Mouse (Mus musculus): ENCODE measurements around the gene Arid1b. TPM values are rescaled to one million over a fixed set of nuclear protein-coding genes. Genes with fewer than 3 reads are reported as not detected.

Gene Arid1b
- polyA plus RNA-seq, 1 experiment = 2.6 TPM

DNA sequence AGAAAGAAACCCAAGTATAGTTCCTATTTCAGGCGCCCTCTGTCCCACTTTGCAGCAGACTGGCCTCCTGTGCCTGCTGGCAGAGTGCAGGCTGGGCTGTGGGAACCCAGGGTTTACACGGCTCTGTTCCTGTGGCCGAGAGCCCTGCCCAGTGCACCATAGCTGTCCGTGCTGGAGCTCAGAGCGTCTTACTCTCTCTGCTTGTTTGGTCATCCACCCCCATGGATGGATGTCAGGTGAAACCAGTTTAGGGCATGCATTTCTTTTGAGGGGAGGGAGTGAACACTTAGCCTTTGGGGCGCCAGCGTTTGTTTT is 301.8 kb downstream of the Arid1b start:
- Histone ChIP-seq H3K4me3 (replicated peaks) (no peak overlapping the region), H3K27me3 (ENCODE audit: control insufficient read depth) (no peaks in the 10 kb centered on the region), H3K36me3 (ENCODE audit: control insufficient read depth) (peaks cover 14% of the 10 kb centered on the region), H3K4me1 (ENCODE audit: control insufficient read depth) (no peaks in the 10 kb centered on the region), H3K9me3 (ENCODE audit: control insufficient read depth, low read length) (no peaks in the 10 kb centered on the region)
- TF ChIP-seq GATA1 (IDR thresholded peaks at IDR 0.05; ENCODE audit: low read length) (no peak), TAL1 (IDR thresholded peaks at IDR 0.05; ENCODE audit: low read length) (no peak)

DNA sequence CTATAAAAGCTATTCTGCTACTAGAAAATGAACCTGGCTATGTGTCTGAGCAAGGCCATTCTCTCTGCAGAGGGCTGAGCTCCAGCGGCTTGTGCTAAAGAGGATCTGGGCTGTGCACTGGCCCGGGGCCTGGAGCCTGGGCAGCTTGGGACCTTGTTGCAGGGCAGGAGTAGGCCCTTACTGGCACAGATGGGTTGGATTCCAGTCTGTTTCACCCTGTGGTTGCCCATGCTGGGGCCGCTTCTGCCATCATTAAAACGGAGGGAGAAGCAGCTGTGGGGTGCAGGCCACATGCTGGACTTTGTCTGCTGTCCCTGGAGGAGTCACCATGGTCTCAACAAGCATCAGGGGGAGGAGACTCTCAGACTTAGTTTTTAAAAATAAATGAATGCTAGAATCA is 303.4 kb downstream of the Arid1b start:
- peaks cover 7% of the 10 kb centered on the region; the same call in 1 of the 2 replicates for H3K36me3 ChIP-seq (ENCODE audit: control insufficient read depth)
- no peaks in the 10 kb centered on the region for H3K27me3 ChIP-seq (ENCODE audit: control insufficient read depth)
- TF ChIP-seq GATA1 (IDR thresholded peaks at IDR 0.05; ENCODE audit: low read length) = no peak
- no peak for TF ChIP-seq TAL1 (IDR thresholded peaks at IDR 0.05; ENCODE audit: low read length)
- H3K4me1 ChIP-seq (ENCODE audit: control insufficient read depth) = no peaks in the 10 kb centered on the region
- no peak overlapping the region for H3K4me3 ChIP-seq (replicated peaks)
- H3K9me3 ChIP-seq (ENCODE audit: control insufficient read depth, low read length) = no peaks in the 10 kb centered on the region

DNA sequence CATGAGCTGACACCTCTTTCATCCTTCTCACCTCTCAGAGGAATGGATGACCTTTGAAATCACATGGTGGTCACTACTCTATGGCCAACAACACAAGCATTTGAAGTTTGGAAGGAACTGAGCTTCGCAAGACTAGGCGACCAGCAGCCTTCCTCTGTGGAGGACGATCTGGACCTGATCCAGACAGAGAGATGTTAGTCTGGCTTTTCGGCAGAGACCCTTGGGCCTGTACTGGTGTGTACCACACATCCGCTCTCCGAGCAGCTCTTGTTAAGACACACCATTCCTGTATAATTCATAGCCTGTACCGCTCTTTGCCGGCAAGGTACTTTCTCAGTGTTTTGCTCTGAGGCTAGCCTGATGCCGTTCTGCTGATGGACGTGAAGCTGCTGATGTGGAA is 303.9 kb downstream of the Arid1b start:
- no peaks in the 10 kb centered on the region for H3K9me3 ChIP-seq (ENCODE audit: control insufficient read depth, low read length)
- no peaks in the 10 kb centered on the region for H3K4me1 ChIP-seq (ENCODE audit: control insufficient read depth)
- H3K27me3 ChIP-seq (ENCODE audit: control insufficient read depth) = no peaks in the 10 kb centered on the region
- H3K4me3 ChIP-seq (replicated peaks) = no peak overlapping the region
- peaks cover 7% of the 10 kb centered on the region; the same call in 1 of the 2 replicates for H3K36me3 ChIP-seq (ENCODE audit: control insufficient read depth)
- no peak for TF ChIP-seq TAL1 (IDR thresholded peaks at IDR 0.05; ENCODE audit: low read length)
- no peak for TF ChIP-seq GATA1 (IDR thresholded peaks at IDR 0.05; ENCODE audit: low read length)

DNA sequence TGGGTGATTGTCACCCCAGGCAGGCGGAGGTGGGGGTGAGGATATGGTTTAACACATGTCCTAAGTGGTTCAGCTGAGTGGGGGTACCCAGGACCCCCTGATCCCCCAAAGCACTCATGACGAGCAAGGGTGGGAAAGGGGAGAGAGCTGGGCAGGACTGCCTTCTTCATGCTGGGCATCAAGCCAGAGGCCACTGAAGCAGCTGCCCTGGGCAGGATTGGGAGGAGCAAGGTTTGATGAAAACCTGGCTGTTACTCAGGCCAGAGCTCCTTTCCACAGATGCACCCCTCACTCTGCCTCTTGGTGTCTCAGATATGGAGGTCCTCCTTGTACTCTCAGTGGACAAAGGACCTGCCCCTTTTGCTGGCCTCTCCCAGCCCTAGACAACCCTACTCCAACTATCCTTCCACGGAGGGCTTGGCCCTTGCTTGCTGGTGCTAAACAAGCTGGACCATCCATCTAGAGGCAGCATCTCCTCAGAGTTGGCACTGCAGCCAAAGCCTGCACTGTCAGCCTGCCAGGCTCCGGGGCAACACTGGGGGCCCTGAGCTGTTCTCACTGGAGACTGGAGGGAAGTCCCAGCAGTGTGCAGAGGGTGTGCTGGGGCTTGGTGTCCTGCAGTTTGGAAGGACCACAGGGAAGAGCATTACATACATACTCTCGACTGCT is 304.9 kb downstream of the Arid1b start:
- peaks cover 4% of the 10 kb centered on the region; the same call in 1 of the 2 replicates for H3K36me3 ChIP-seq (ENCODE audit: control insufficient read depth)
- no peak for TF ChIP-seq GATA1 (IDR thresholded peaks at IDR 0.05; ENCODE audit: low read length)
- TF ChIP-seq TAL1 (IDR thresholded peaks at IDR 0.05; ENCODE audit: low read length) = no peak
- H3K27me3 ChIP-seq (ENCODE audit: control insufficient read depth) = no peaks in the 10 kb centered on the region
- H3K9me3 ChIP-seq (ENCODE audit: control insufficient read depth, low read length) = no peaks in the 10 kb centered on the region
- no peak overlapping the region for H3K4me3 ChIP-seq (replicated peaks)
- no peaks in the 10 kb centered on the region for H3K4me1 ChIP-seq (ENCODE audit: control insufficient read depth)

DNA sequence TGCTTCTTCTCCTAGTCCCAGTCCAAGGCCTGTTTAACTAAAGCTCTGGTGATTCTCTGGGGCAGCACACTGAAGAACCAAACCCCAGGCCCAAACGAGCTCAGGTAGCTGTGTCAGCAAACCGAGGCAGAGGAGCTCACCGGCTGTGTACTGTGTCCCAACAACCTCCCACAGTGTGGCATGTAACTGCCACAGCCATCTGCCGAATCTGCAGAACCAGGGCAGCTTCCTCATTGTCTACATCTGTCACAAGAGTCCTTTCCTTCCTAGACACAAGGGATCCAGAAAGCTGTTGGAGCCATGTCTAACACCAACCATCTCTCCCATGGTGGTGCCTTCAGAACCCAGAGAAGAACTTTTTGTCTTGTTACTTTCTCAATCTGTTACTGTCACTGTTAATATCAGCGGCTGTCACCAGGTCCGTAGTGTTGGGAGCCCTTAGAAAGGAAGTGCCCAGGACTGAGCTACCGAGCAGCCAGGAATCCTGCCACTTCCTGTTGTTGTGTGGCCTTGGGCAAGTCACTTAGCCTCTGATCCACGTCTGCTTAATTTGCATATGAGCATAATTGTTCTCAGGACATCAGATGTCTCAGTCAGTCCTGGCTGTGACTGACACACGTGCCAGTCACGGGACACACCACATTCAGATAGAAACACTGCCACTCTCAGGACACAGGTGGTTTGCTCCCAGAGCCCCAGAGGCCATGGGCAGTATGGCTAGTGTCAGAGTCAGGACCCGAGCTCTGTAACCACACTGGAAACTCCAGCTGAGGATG is 309.0 kb downstream of the Arid1b start:
- H3K36me3 ChIP-seq (ENCODE audit: control insufficient read depth) = peaks cover 17% of the 10 kb centered on the region

DNA sequence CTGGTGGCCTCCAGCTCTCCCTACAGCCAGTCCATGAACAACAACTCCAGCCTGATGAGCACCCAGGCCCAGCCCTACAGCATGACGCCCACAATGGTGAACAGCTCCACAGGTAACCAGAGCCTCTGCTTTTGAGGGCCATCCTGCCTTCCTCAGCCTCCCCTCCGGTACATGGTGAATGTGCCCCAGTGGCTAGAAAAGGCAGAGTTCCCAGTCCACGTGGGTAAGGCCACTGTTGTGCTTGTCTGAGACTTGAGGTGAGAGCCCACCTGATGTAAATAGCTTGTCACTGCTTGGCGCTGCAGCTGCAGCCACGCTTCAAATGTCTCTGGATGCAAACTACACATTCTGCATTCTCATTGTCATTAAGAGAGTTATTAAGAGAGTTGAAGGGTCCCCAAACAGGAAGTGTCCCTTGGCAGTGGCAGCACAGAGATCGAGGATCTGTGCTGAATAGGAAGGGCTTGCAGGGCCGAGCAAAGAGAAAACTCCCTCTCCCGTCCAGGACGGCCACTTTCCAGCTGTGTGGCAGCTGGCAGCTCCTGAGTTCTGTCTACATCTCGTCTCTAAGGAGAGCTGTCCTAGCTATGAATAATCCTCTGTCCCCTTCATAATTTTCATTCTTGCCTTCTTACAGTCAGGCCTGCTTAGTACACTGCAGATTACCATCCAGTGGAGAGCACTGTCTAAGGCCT is 311.8 kb downstream of the Arid1b start:
- H3K4me3 ChIP-seq (replicated peaks) = no peak overlapping the region
- peaks cover 17% of the 10 kb centered on the region for H3K36me3 ChIP-seq (ENCODE audit: control insufficient read depth)
- no peaks in the 10 kb centered on the region for H3K4me1 ChIP-seq (ENCODE audit: control insufficient read depth)
- TF ChIP-seq TAL1 (IDR thresholded peaks at IDR 0.05; ENCODE audit: low read length) (no peak), GATA1 (IDR thresholded peaks at IDR 0.05; ENCODE audit: low read length) (no peak)
- no peaks in the 10 kb centered on the region for H3K27me3 ChIP-seq (ENCODE audit: control insufficient read depth)
- no peaks in the 10 kb centered on the region for H3K9me3 ChIP-seq (ENCODE audit: control insufficient read depth, low read length)

More for the DNA sequence above, 309.0 kb downstream of the Arid1b start:
- Histone ChIP-seq H3K4me1 (ENCODE audit: control insufficient read depth) (no peaks in the 10 kb centered on the region), H3K4me3 (replicated peaks) (no peak overlapping the region), H3K27me3 (ENCODE audit: control insufficient read depth) (no peaks in the 10 kb centered on the region), H3K9me3 (ENCODE audit: control insufficient read depth, low read length) (no peaks in the 10 kb centered on the region)
- TF ChIP-seq TAL1 (IDR thresholded peaks at IDR 0.05; ENCODE audit: low read length) (no peak), GATA1 (IDR thresholded peaks at IDR 0.05; ENCODE audit: low read length) (no peak)

DNA sequence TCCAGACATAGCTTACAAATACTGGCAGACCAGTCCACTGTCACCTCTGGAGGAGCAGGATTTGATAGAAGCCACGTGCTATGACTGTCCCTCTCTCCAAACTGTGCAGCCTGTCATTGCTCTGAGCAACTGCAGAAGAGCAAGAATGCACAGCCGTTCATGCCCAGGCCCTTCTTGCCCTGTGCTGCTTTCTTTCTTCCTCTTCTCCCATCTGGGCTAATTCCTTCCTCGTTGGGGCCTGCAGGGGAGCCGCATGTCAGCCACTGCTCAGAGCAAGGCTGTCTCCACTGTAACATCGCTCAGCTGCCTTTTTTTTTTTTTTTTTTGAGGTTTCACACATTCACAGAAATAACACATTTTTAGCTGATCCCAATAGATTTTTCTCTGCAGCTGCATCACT is 315.8 kb downstream of the Arid1b start:
- no peaks in the 10 kb centered on the region for H3K27me3 ChIP-seq (ENCODE audit: control insufficient read depth)
- H3K4me3 ChIP-seq (replicated peaks) = no peak overlapping the region
- peaks cover 2% of the 10 kb centered on the region; the same call in 1 of the 2 replicates for H3K4me1 ChIP-seq (ENCODE audit: control insufficient read depth)
- H3K9me3 ChIP-seq (ENCODE audit: control insufficient read depth, low read length) = no peaks in the 10 kb centered on the region
- peaks cover 24% of the 10 kb centered on the region for H3K36me3 ChIP-seq (ENCODE audit: control insufficient read depth)
- TF ChIP-seq TAL1 (IDR thresholded peaks at IDR 0.05; ENCODE audit: low read length) (no peak), GATA1 (IDR thresholded peaks at IDR 0.05; ENCODE audit: low read length) (no peak)

DNA sequence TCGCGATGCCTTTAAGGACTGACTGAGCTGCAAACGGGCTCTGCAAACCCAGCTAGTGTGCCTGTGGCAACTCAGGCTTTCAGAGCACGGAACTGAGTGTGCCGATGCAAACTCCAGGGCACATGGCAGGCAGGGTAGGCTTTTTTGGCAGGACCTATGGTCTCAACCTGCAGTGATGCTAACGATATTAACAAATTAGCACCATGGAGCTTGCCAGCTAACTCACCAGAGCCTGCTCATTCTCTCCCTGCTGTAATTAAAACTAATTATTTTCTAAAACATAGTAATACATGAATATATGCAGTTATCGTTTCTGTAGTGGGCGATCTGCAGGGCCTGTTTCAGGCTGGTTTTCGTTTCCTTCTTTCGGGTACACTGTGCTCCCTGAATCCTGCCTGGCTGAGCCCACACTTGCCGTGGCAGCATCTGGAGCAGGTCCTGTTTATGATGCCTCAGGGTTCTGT is 316.3 kb downstream of the Arid1b start:
- Histone ChIP-seq H3K4me3 (replicated peaks) (no peak overlapping the region), H3K9me3 (ENCODE audit: control insufficient read depth, low read length) (no peaks in the 10 kb centered on the region), H3K27me3 (ENCODE audit: control insufficient read depth) (no peaks in the 10 kb centered on the region), H3K36me3 (ENCODE audit: control insufficient read depth) (peaks cover 24% of the 10 kb centered on the region), H3K4me1 (ENCODE audit: control insufficient read depth) (peaks cover 2% of the 10 kb centered on the region; the same call in 1 of the 2 replicates)
- TF ChIP-seq TAL1 (IDR thresholded peaks at IDR 0.05; ENCODE audit: low read length) (no peak), GATA1 (IDR thresholded peaks at IDR 0.05; ENCODE audit: low read length) (no peak)

DNA sequence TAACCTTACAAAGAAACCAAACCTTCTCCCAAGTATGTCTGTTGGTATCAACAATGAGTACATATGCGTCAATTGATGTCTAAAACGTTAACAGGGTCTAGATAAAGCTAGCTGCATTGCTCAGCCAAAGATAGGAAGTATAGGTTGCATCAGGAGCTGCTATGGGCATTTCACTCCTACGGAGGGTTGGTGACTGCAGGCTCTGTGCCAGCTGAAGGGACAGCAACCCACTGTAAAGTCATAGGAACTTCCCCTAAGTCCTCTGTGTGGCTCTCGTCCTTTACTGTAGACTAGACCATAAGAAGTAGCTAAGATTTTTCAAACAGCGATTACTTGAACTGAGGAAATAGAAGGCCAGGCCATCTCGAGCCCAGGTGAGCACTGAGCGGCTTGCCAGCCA is 316.9 kb downstream of the Arid1b start:
- TF ChIP-seq GATA1 (IDR thresholded peaks at IDR 0.05; ENCODE audit: low read length) (no peak), TAL1 (IDR thresholded peaks at IDR 0.05; ENCODE audit: low read length) (no peak)
- peaks cover 2% of the 10 kb centered on the region; the same call in 1 of the 2 replicates for H3K4me1 ChIP-seq (ENCODE audit: control insufficient read depth)
- H3K4me3 ChIP-seq (replicated peaks) = no peak overlapping the region
- H3K36me3 ChIP-seq (ENCODE audit: control insufficient read depth) = peaks cover 18% of the 10 kb centered on the region
- H3K9me3 ChIP-seq (ENCODE audit: control insufficient read depth, low read length) = no peaks in the 10 kb centered on the region
- no peaks in the 10 kb centered on the region for H3K27me3 ChIP-seq (ENCODE audit: control insufficient read depth)
